Mouse (Mus musculus) right cerebral cortex, postnatal 14 days (tissue): ENCODE measurements around the gene Lrp10.

Experiments used
- DNase-seq: peaks from one replicate; pipeline ENCODE4 v3.0.0; 2022

Lrp10 gene

GRCm38 (mm10) chr14:54477172-54477909 lies 13.4 kb downstream of the Lrp10 start:
- no peak for DNase-seq

GRCm38 (mm10) chr14:54479451-54479920 lies 15.5 kb downstream of the Lrp10 start:
- no peak for DNase-seq

GRCm38 (mm10) chr14:54480673-54481072 lies 16.7 kb downstream of the Lrp10 start:
- DNase-seq = no peak

DNA sequence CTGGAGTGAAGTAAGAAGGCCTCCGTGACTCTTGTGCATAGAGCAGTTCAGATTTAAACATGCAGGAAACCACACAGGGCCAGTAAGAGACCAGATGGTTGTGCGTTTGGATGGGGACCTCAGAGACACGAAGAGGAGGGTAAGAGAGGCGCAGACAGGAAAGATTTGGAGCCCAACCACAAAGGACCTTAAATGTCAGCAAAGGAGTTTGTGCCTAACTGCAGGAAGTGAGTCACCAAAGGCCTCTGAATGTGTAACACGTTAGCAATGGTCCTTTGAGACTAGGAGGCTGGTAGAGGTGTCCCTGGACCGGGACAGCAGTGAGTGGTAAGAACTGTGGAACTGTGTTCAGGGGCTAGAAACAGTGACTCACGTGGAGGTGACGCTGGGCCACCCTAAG lies 17.5 kb downstream of the Lrp10 start:
- DNase-seq = no peak

GRCm38 (mm10) chr14:54482498-54482897 lies 18.6 kb downstream of the Lrp10 start:
- peak; percentile 39 for DNase-seq

DNA sequence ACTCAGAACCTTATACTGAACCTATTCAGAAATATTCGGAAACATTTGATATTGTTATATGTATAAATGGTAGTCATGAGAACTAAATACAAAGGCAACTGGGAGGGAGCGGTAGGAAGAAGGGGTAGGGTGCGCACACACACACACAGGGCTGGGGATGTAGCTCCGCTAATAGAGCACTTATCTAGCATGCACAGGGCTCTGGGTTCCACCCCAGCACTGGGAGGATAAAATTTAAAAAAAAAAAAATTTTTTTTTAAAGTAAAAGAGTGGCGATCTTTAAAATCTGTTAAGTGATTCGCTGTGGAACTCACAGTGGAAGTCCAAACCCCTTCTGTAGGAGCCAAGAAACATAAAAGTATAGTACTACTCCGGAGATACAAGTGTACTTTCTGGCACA lies 22.0 kb downstream of the Lrp10 start:
- DNase-seq = no peak

GRCm38 (mm10) chr14:54487732-54488131 lies 23.8 kb downstream of the Lrp10 start:
- DNase-seq = no peak

DNA sequence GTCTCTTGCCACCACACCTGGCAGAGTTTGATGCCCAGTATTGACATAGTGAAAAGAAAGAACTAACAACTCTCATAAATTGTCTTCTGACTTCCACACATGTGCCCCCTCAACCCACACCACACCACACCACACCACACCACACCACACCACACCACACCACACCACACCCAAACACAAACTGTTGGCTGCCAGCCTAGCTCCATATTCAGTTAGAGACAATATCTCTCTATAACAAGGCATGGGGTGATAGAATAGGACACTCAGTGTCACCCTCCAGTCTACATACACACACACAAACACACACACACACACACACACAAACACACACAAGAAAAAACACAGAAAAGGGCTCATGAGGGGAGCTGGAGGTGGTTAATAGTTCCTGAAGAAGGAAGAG lies 24.4 kb downstream of the Lrp10 start:
- no peak for DNase-seq

DNA sequence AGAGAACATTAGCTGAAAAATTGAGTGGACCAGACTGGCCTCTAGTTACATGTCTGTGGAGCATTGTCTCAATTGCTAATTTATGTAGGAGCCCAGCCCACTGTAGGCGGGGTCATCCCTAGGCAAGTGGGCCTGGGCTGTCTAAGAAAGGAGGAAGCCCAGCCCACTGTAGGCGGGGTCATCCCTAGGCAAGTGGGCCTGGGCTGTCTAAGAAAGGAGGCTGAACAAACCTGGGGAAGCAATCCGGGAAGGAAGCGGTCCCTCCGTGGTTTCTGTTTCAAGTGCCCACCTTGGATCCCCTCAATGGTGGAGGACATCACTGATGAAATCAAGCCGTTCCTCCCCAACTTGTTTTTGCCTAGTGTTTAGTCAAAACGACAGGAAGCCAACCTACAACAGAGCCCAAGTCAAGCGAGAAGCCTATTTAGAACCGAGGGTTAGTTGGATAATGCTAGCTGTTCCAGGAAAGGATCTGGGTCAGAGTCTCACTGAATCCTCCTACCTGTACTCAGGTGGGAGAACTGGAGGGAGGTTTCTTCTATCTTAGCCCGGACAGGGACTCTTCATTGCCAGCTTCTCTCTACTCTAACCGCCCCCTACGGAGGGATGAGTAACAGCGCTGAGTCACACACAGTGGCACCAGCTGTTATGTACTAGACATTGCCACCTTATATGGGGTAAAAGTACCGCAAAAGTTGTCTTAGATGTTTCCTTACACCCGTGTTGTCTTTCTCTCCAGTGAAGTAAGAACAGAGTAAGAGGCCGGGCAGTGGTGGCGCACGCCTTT lies 28.6 kb downstream of the Lrp10 start:
- DNase-seq = no peak

DNA sequence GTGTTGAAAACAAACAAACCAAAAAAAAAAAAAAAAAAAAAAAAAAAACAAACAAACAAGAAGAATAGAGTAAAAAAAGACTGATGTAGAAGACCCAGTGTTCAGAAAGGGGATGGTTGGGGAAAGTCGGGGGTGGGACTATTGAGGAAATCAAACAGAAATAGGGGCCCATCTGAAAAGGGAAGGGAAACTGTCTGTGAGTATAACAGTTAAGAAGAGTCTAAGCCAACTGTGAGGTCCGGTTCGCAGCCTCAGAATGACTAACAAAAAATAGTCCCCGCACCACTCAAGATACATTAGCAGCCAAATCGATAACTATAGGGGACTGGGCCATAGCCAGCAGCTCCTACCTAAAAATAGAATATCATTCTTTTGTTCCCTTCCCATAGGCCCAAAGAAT lies 29.3 kb downstream of the Lrp10 start:
- no peak for DNase-seq

- DNase-seq = peak; percentile 62
These were observed 30.3 kb downstream of the Lrp10 start for GRCm38 (mm10) chr14:54494234-54494633.

DNA sequence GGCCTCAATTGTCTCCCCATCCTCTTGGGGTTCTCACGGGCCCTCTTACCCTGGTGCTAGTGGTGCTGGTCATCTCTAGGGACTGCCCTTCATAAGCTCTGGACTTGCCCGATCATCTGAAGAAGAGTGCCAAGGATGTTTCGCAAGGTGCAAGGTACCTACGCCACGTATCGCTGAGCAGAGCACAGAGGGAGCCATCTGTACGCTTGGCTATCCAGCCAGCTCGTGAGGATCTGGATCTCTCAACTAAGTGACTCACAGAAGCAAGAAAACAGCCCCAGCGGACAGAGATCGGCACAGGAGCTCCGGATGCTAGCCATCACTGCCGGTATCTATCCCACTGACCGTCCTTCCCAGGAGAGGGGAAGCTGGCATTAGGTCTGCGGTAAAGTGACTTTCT lies 32.8 kb downstream of the Lrp10 start:
- DNase-seq = no peak

DNA sequence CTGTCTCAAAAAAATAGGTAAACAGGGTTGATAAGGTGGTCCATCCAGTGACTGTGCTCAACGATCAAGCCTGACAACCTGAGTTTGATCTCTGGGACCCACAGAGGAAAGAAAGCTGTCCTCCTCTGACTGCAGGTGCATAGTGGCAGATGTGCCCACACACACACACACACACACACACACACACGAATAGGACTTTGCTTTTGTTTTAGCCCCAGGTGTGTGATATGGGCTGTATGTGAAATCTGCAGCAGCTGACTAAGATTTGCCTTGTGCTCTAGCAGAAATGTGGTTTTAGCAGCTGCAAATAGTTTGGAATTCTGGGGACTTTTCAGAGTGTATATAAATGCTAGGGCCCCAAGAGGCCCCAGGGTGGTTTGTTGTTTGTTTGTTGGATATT lies 35.4 kb downstream of the Lrp10 start:
- DNase-seq = no peak

- DNase-seq = no peak
These were observed 37.4 kb downstream of the Lrp10 start for GRCm38 (mm10) chr14:54501365-54501764.

- no peak for DNase-seq
These were observed 39.2 kb downstream of the Lrp10 start for GRCm38 (mm10) chr14:54503092-54503491.

DNA sequence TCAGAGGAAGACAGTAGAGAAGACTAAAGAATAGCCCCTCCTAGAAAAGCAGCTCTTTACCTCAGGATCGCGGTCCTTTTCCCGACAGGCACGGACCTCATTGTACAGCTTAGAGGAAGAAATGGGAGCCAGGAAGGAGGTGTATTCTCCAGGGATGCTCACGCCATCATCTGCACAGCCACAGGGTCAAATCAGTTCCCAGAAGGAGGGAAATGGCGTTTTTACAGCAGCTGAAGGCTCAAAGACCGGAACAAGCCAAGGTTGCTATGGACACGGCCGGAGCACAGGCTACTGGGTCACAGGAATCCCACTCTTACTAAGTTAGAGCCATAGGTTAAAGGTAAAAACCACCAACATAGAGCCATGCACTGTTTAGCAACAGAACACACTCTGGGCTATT lies 45.8 kb downstream of the Lrp10 start:
- no peak for DNase-seq

DNA sequence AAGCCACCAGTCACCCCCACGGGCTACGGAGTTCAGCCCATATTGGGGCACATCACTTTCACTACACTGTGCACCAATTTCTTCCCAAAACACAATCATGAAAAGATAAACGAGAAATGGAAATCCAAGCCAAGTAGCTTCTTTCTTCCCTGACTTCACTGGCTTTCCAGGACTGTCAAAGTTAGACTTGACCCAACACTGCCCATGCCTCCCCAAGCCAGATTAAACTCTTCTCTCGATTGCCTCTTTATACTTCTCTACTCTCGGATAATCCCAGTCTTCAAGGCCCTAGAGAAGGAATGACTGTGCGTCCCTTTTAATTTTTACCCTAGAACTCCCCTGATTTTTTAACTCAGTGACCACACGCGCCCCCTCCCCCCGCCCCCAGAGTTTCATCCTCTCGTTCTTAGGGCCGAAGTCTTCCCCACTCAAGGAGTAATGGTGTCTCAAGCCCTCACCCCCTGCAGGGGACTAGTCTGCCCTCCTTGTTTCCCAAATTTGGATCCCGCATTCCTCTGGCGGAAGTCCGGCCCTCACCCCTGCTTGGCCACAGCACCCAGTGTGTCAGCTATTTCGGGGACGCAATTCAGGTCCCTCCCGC lies 52.9 kb downstream of the Lrp10 start:
- DNase-seq = no peak
